Mouse (Mus musculus): ENCODE results near the gene Esr1. TPM values are rescaled to one million over a fixed set of nuclear protein-coding genes. Genes with fewer than 3 reads are reported as not detected.

The Esr1 gene
- total and polyA plus RNA-seq, 2 experiments = 12.2 to 30.3 TPM

GRCm38 (mm10) chr10:4881391-4881790 is 270.0 kb downstream of the Esr1 start:
- no peaks in the 10 kb centered on the region for H3K27me3 ChIP-seq (ENCODE audit: control insufficient read depth, insufficient read depth, low read length)
- 69% methylated on average over 1 of the region's 1 CpGs for WGBS

GRCm38 (mm10) chr10:4885506-4885905 is 274.1 kb downstream of the Esr1 start:
- H3K27me3 ChIP-seq (ENCODE audit: control insufficient read depth, insufficient read depth, low read length) = no peaks in the 10 kb centered on the region
- H3K27ac ChIP-seq (replicated peaks; ENCODE audit: insufficient read depth, low read depth, low read length) = no peak overlapping the region
- H3K4me3 ChIP-seq (ENCODE audit: insufficient read depth, low read depth, low read length) = no peak overlapping the region
- no peaks in the 10 kb centered on the region for H3K36me3 ChIP-seq (ENCODE audit: control insufficient read depth, insufficient read depth, low read length)
- TF ChIP-seq POLR2A (IDR thresholded peaks at IDR 0.05; ENCODE audit: extremely low read depth, insufficient read depth, low read length) = no peak
- no peak for TF ChIP-seq CTCF (IDR thresholded peaks at IDR 0.05; ENCODE audit: low read depth, low read length)
- DNase-seq (ENCODE audit: extremely low read depth, low read depth, low spot score) = no peak
- WGBS = 84% methylated on average over 3 of the region's 3 CpGs
- no peaks in the 10 kb centered on the region for H3K4me1 ChIP-seq (ENCODE audit: control insufficient read depth, insufficient read depth, low read length)
- no peaks in the 10 kb centered on the region for H3K79me2 ChIP-seq (ENCODE audit: control insufficient read depth, insufficient read depth, low read length)
- no peak overlapping the region for H3K9ac ChIP-seq (ENCODE audit: low read depth, low read length)

More at GRCm38 (mm10) chr10:4881391-4881790, 270.0 kb downstream of the Esr1 start:
- no peaks in the 10 kb centered on the region for H3K36me3 ChIP-seq (ENCODE audit: control insufficient read depth, insufficient read depth, low read length)
- TF ChIP-seq POLR2A (IDR thresholded peaks at IDR 0.05; ENCODE audit: extremely low read depth, insufficient read depth, low read length) (no peak), CTCF (IDR thresholded peaks at IDR 0.05; ENCODE audit: low read depth, low read length) (no peak)
- DNase-seq (ENCODE audit: extremely low read depth, low read depth, low spot score) = no peak
- no peak overlapping the region for H3K4me3 ChIP-seq (ENCODE audit: insufficient read depth, low read depth, low read length)
- H3K27ac ChIP-seq (replicated peaks; ENCODE audit: insufficient read depth, low read depth, low read length) = no peak overlapping the region
- H3K79me2 ChIP-seq (ENCODE audit: control insufficient read depth, insufficient read depth, low read length) = no peaks in the 10 kb centered on the region
- H3K4me1 ChIP-seq (ENCODE audit: control insufficient read depth, insufficient read depth, low read length) = no peaks in the 10 kb centered on the region
- no peak overlapping the region for H3K9ac ChIP-seq (ENCODE audit: low read depth, low read length)

GRCm38 (mm10) chr10:4885961-4886360 is 274.6 kb downstream of the Esr1 start:
- WGBS = 87% methylated on average over 8 of the region's 8 CpGs
- no peaks in the 10 kb centered on the region for H3K79me2 ChIP-seq (ENCODE audit: control insufficient read depth, insufficient read depth, low read length)
- no peak for DNase-seq (ENCODE audit: extremely low read depth, low read depth, low spot score)

GRCm38 (mm10) chr10:4893475-4893874 is 282.1 kb downstream of the Esr1 start:
- TF ChIP-seq CTCF (IDR thresholded peaks at IDR 0.05; ENCODE audit: low read depth, low read length) (no peak), POLR2A (IDR thresholded peaks at IDR 0.05; ENCODE audit: extremely low read depth, insufficient read depth, low read length) (no peak)
- Histone ChIP-seq H3K27me3 (ENCODE audit: control insufficient read depth, insufficient read depth, low read length) (no peaks in the 10 kb centered on the region), H3K9ac (ENCODE audit: low read depth, low read length) (no peak overlapping the region), H3K4me1 (ENCODE audit: control insufficient read depth, insufficient read depth, low read length) (no peaks in the 10 kb centered on the region), H3K79me2 (ENCODE audit: control insufficient read depth, insufficient read depth, low read length) (no peaks in the 10 kb centered on the region), H3K36me3 (ENCODE audit: control insufficient read depth, insufficient read depth, low read length) (no peaks in the 10 kb centered on the region), H3K4me3 (ENCODE audit: insufficient read depth, low read depth, low read length) (no peak overlapping the region), H3K27ac (replicated peaks; ENCODE audit: insufficient read depth, low read depth, low read length) (no peak overlapping the region)
- peak; percentile 20 for DNase-seq (ENCODE audit: extremely low read depth, low read depth, low spot score)
- WGBS = 28% methylated on average over 1 of the region's 1 CpGs

More at GRCm38 (mm10) chr10:4885961-4886360, 274.6 kb downstream of the Esr1 start:
- no peak for TF ChIP-seq CTCF (IDR thresholded peaks at IDR 0.05; ENCODE audit: low read depth, low read length)
- no peak for TF ChIP-seq POLR2A (IDR thresholded peaks at IDR 0.05; ENCODE audit: extremely low read depth, insufficient read depth, low read length)
- H3K36me3 ChIP-seq (ENCODE audit: control insufficient read depth, insufficient read depth, low read length) = no peaks in the 10 kb centered on the region
- no peaks in the 10 kb centered on the region for H3K4me1 ChIP-seq (ENCODE audit: control insufficient read depth, insufficient read depth, low read length)
- no peak overlapping the region for H3K9ac ChIP-seq (ENCODE audit: low read depth, low read length)
- no peaks in the 10 kb centered on the region for H3K27me3 ChIP-seq (ENCODE audit: control insufficient read depth, insufficient read depth, low read length)
- H3K4me3 ChIP-seq (ENCODE audit: insufficient read depth, low read depth, low read length) = no peak overlapping the region
- H3K27ac ChIP-seq (replicated peaks; ENCODE audit: insufficient read depth, low read depth, low read length) = no peak overlapping the region

- DNase-seq (ENCODE audit: extremely low read depth, low read depth, low spot score) = no peak
- Histone ChIP-seq H3K27ac (replicated peaks; ENCODE audit: insufficient read depth, low read depth, low read length) (no peak overlapping the region), H3K4me3 (ENCODE audit: insufficient read depth, low read depth, low read length) (no peak overlapping the region), H3K4me1 (ENCODE audit: control insufficient read depth, insufficient read depth, low read length) (no peaks in the 10 kb centered on the region), H3K9ac (ENCODE audit: low read depth, low read length) (no peak overlapping the region), H3K36me3 (ENCODE audit: control insufficient read depth, insufficient read depth, low read length) (no peaks in the 10 kb centered on the region), H3K27me3 (ENCODE audit: control insufficient read depth, insufficient read depth, low read length) (no peaks in the 10 kb centered on the region), H3K79me2 (ENCODE audit: control insufficient read depth, insufficient read depth, low read length) (no peaks in the 10 kb centered on the region)
- no peak for TF ChIP-seq CTCF (IDR thresholded peaks at IDR 0.05; ENCODE audit: low read depth, low read length)
- TF ChIP-seq POLR2A (IDR thresholded peaks at IDR 0.05; ENCODE audit: extremely low read depth, insufficient read depth, low read length) = no peak
- 96% methylated on average over 4 of the region's 4 CpGs for WGBS
Measured at GRCm38 (mm10) chr10:4897789-4898188, 286.4 kb downstream of the Esr1 start.

GRCm38 (mm10) chr10:4900324-4900723 is 288.9 kb downstream of the Esr1 start:
- no peaks in the 10 kb centered on the region for H3K36me3 ChIP-seq (ENCODE audit: control insufficient read depth, insufficient read depth, low read length)
- no peak overlapping the region for H3K4me3 ChIP-seq (ENCODE audit: insufficient read depth, low read depth, low read length)
- H3K4me1 ChIP-seq (ENCODE audit: control insufficient read depth, insufficient read depth, low read length) = no peaks in the 10 kb centered on the region
- no peaks in the 10 kb centered on the region for H3K79me2 ChIP-seq (ENCODE audit: control insufficient read depth, insufficient read depth, low read length)
- DNase-seq (ENCODE audit: extremely low read depth, low read depth, low spot score) = no peak
- no peak overlapping the region for H3K27ac ChIP-seq (replicated peaks; ENCODE audit: insufficient read depth, low read depth, low read length)
- no peaks in the 10 kb centered on the region for H3K27me3 ChIP-seq (ENCODE audit: control insufficient read depth, insufficient read depth, low read length)
- no peak overlapping the region for H3K9ac ChIP-seq (ENCODE audit: low read depth, low read length)
- 72% methylated on average over 7 of the region's 7 CpGs for WGBS
- TF ChIP-seq CTCF (IDR thresholded peaks at IDR 0.05; ENCODE audit: low read depth, low read length) (no peak), POLR2A (IDR thresholded peaks at IDR 0.05; ENCODE audit: extremely low read depth, insufficient read depth, low read length) (no peak)
